27 mouse cellular contexts compared by ENCODE assay signal in genomic region chr2:60541745-60542144, GRCm38 (mm10). TPM values are rescaled to one million over a fixed set of nuclear protein-coding genes. Genes with fewer than 3 reads are reported as not detected.
"Had no signal": no experiment of that assay in that cellular context is flagged by ENCODE, and none has a peak within 500 bp of the region (broad histone marks: within the 10 kb centered on the region; RNA-seq: fewer than 3 reads in every experiment).

No protein-coding gene starts in this region.

- H3K4me3 ChIP-seq: embryonic facial prominence, embryonic 12.5 days; embryonic facial prominence, embryonic 13.5 days; erythroblast, embryonic 14.5 days; forebrain, embryonic 10.5 days; forebrain, embryonic 12.5 days; forebrain, embryonic 13.5 days; forebrain, embryonic 15.5 days; gastrocnemius, adult 2 months; heart, adult 2 months had no signal

- ATAC-seq: forebrain, embryonic 13.5 days; forebrain, embryonic 14.5 days; forebrain, embryonic 15.5 days; forebrain, embryonic 16.5 days; forebrain, postnatal 0 days had no signal

- H3K27me3 ChIP-seq: embryonic facial prominence, embryonic 12.5 days; embryonic facial prominence, embryonic 13.5 days; forebrain, embryonic 12.5 days; forebrain, embryonic 13.5 days; forebrain, embryonic 15.5 days had no signal

- H3K36me3 ChIP-seq: embryonic facial prominence, embryonic 12.5 days; embryonic facial prominence, embryonic 13.5 days; forebrain, embryonic 10.5 days; forebrain, embryonic 12.5 days; forebrain, embryonic 15.5 days had no signal

- H3K27ac ChIP-seq: embryonic facial prominence, embryonic 12.5 days; embryonic facial prominence, embryonic 13.5 days; forebrain, embryonic 10.5 days; forebrain, embryonic 12.5 days; forebrain, embryonic 13.5 days; forebrain, embryonic 15.5 days; gastrocnemius, adult 2 months; heart, adult 2 months had no signal

- H3K9me3 ChIP-seq: embryonic facial prominence, embryonic 12.5 days; embryonic facial prominence, embryonic 13.5 days; forebrain, embryonic 10.5 days; forebrain, embryonic 12.5 days; forebrain, embryonic 13.5 days; forebrain, embryonic 15.5 days had no signal

- DNase-seq: cerebellum, adult 18-20 months; cerebellum, adult 2 months; cerebellum, adult 8-10 months; cerebellum, adult 9-10 months; cerebellum, adult 9-11 months; cerebellum, postnatal 10 days; cerebellum, postnatal 14 days; cerebellum, postnatal 25 days; cerebellum, postnatal 36 days; embryo, embryonic 11 days; forebrain, postnatal 0 days; gastrocnemius, adult 2 months; gastrocnemius, postnatal 10 days; gastrocnemius, postnatal 14 days; gastrocnemius, postnatal 25 days; gastrocnemius, postnatal 36 days; heart, adult 18-20 months; heart, adult 2 months had no signal

- H3K4me2 ChIP-seq: embryonic facial prominence, embryonic 12.5 days; embryonic facial prominence, embryonic 13.5 days; forebrain, embryonic 12.5 days; forebrain, embryonic 13.5 days; forebrain, embryonic 15.5 days had no signal

- H3K4me1 ChIP-seq: forebrain, embryonic 15.5 days had no signal

- H3K9ac ChIP-seq: embryonic facial prominence, embryonic 12.5 days; embryonic facial prominence, embryonic 13.5 days; forebrain, embryonic 12.5 days; forebrain, embryonic 13.5 days; forebrain, embryonic 15.5 days; forebrain, postnatal 0 days had no signal

RNA-seq across cellular contexts. Expression of gene Pla2r1, which starts 11.4 kb away (rescaled TPM):
- polyA plus RNA-seq: erythroblast, embryonic 14.5 days had no signal
